Mouse (Mus musculus) ES-E14 (cell line): ENCODE data around the gene Sptbn1. TPM values are rescaled to one million over a fixed set of nuclear protein-coding genes. Genes with fewer than 3 reads are reported as not detected.

Experiments
- DNase-seq: peaks from one replicate; pipeline ENCODE4 v3.0.0-alpha.2; 2013; ENCODE audit warnings: low read depth, low spot score
- H3K27ac ChIP-seq: 2 replicates; pipeline ENCODE4 v1.5.1; 2012; ENCODE audit warnings: low read depth, mild to moderate bottlenecking, low read length, moderate library complexity, mixed read lengths; ENCODE audit not compliant: poor library complexity, insufficient read depth, severe bottlenecking
- H3K36me3 ChIP-seq: 2 replicates; pipeline ENCODE4 v1.6.1; 2012; ENCODE audit warnings: mild to moderate bottlenecking, low read length, moderate library complexity, mixed read lengths; ENCODE audit not compliant: control insufficient read depth, poor library complexity, insufficient read depth, severe bottlenecking
- H3K4me1 ChIP-seq, 2 experiments: fragments of 150-350 bp in 1 of 2; sonication (generic) in 1 of 2; 2 replicates each; pipeline ENCODE4 v1.6.1; 2012; ENCODE audit warnings: low read length in 2 of 2, mild to moderate bottlenecking in 1 of 2, mixed read lengths in 1 of 2; ENCODE audit not compliant: control insufficient read depth in 2 of 2, insufficient read depth in 2 of 2, poor library complexity in 1 of 2
- H3K4me3 ChIP-seq, 2 experiments: fragments of 150-350 bp in 1 of 2; sonication (generic) in 1 of 2; 2 replicates each; pipeline ENCODE4 v1.5.1; 2012; ENCODE audit warnings: low read length in 2 of 2, low read depth in 1 of 2, mild to moderate bottlenecking in 1 of 2, mixed read lengths in 1 of 2; ENCODE audit not compliant: insufficient read depth in 1 of 2, poor library complexity in 1 of 2, severe bottlenecking in 1 of 2
- H3K9ac ChIP-seq: 2 replicates; pipeline ENCODE4 v1.6.1; 2012; ENCODE audit warnings: low read depth, mild to moderate bottlenecking, low read length, mixed read lengths; ENCODE audit not compliant: poor library complexity, insufficient read depth, severe bottlenecking
- H3K9me3 ChIP-seq: fragments of 150-350 bp; sonication (generic); 2 replicates; pipeline ENCODE4 v1.6.1; 2012; ENCODE audit warnings: low read depth, mild to moderate bottlenecking, low read length; ENCODE audit not compliant: control insufficient read depth, insufficient read depth
- CHD2 ChIP-seq: IDR thresholded peaks from 2 replicates; pipeline ENCODE4 v1.6.1; 2014; ENCODE audit warnings: mild to moderate bottlenecking, low read depth, low read length, inconsistent platforms
- HCFC1 ChIP-seq: IDR thresholded peaks from 2 replicates; pipeline ENCODE4 v1.6.1; 2012; ENCODE audit warnings: low read length, inconsistent platforms, borderline replicate concordance; ENCODE audit not compliant: insufficient read depth
- MAFK ChIP-seq: IDR thresholded peaks from 2 replicates; pipeline ENCODE4 v1.6.1; 2014; ENCODE audit warnings: mild to moderate bottlenecking, low read depth, low read length, inconsistent platforms; ENCODE audit not compliant: insufficient read depth
- ZC3H11A ChIP-seq: IDR thresholded peaks from 2 replicates; pipeline ENCODE4 v1.6.1; 2012; ENCODE audit warnings: low read depth, mild to moderate bottlenecking, inconsistent platforms, low read length, borderline replicate concordance
- ZNF384 ChIP-seq: IDR thresholded peaks from 2 replicates; pipeline ENCODE4 v1.6.1; 2012; ENCODE audit warnings: low read depth, low read length, inconsistent platforms
- in situ Hi-C, 2 experiments: fragments of 600-800 bp; cut with MboI; formaldehyde crosslinking; loops; one replicate each; pipeline ENCODE4 v1.15.1; 2025; ENCODE audit warnings: low sequenced_read_pairs in 2 of 2, inconsistent platforms in 1 of 2; ENCODE audit not compliant: unreplicated experiment in 2 of 2
- total RNA-seq: library from RNA; depleted of rRNA; stranded (reverse); fragments of 300-350 nt; gene quantifications from 2 replicates; pipeline ENCODE4 v1.2.3, GENCODE M21; 2012

The Sptbn1 gene
- total RNA-seq, 1 experiment: 243 TPM

- TF ChIP-seq HCFC1 (no peak), ZNF384 (no peak), CHD2 (no peak), MAFK (no peak), ZC3H11A (no peak)
- Histone ChIP-seq H3K36me3 (peaks cover 54% of the 10 kb centered on the region), H3K9ac (no peak overlapping the region), H3K9me3 (no peaks in the 10 kb centered on the region), H3K4me1 (no peaks in the 10 kb centered on the region), H3K4me3 (no peak overlapping the region), H3K27ac (no peak overlapping the region)
- in situ Hi-C loops: no loop called here
- DNase-seq: no peak
Observed at GRCm38 (mm10) chr11:30143090-30143489, 124.9 kb downstream of the Sptbn1 start.

- Histone ChIP-seq H3K9ac (no peak overlapping the region), H3K4me3 (no peak overlapping the region), H3K4me1 (no peaks in the 10 kb centered on the region), H3K36me3 (peaks cover 60% of the 10 kb centered on the region), H3K9me3 (no peaks in the 10 kb centered on the region), H3K27ac (no peak overlapping the region)
- no peak for DNase-seq
- TF ChIP-seq ZC3H11A (no peak), CHD2 (no peak), MAFK (no peak), ZNF384 (no peak), HCFC1 (no peak)
- in situ Hi-C loops: no loop called here
Observed at GRCm38 (mm10) chr11:30139165-30139826, 128.7 kb downstream of the Sptbn1 start.

GRCm38 (mm10) chr11:30137081-30137480 lies 130.9 kb downstream of the Sptbn1 start:
- Histone ChIP-seq H3K36me3 (peaks cover 57% of the 10 kb centered on the region), H3K27ac (no peak overlapping the region), H3K4me1 (no peaks in the 10 kb centered on the region), H3K9ac (no peak overlapping the region), H3K9me3 (no peaks in the 10 kb centered on the region), H3K4me3 (no peak overlapping the region)
- TF ChIP-seq ZC3H11A (no peak), ZNF384 (no peak), MAFK (no peak), HCFC1 (no peak), CHD2 (no peak)
- in situ Hi-C loops: no loop called here
- no peak for DNase-seq

- Histone ChIP-seq H3K9me3 (no peaks in the 10 kb centered on the region), H3K36me3 (peaks cover 48% of the 10 kb centered on the region), H3K4me1 (no peaks in the 10 kb centered on the region), H3K27ac (no peak overlapping the region), H3K9ac (no peak overlapping the region), H3K4me3 (no peak overlapping the region)
- DNase-seq: no peak
- in situ Hi-C loops: no loop called here
- TF ChIP-seq ZC3H11A: no peak
- TF ChIP-seq CHD2: no peak
- no peak for TF ChIP-seq MAFK
- no peak for TF ChIP-seq ZNF384
- no peak for TF ChIP-seq HCFC1
Observed at GRCm38 (mm10) chr11:30134058-30134457, 133.9 kb downstream of the Sptbn1 start.
